Mouse (Mus musculus): ENCODE results near the gene Zfp513. TPM values are rescaled to one million over a fixed set of nuclear protein-coding genes. Genes with fewer than 3 reads are reported as not detected.

Gene Zfp513
- total RNA-seq, 2 experiments from 2014 or later = 27.1 to 27.3 TPM

GRCm38 (mm10) chr5:31183678-31184077 lies 18.4 kb downstream of the Zfp513 start:
- intact Hi-C loops (cut with DNase I) = no loop called here
- DNase-seq (ENCODE audit: low spot score in 2 of 2) = no peak

GRCm38 (mm10) chr5:31181183-31181770 lies 20.8 kb downstream of the Zfp513 start:
- intact Hi-C loops (cut with DNase I) = no loop called here
- no peak for DNase-seq (ENCODE audit: low spot score in 2 of 2)

DNA sequence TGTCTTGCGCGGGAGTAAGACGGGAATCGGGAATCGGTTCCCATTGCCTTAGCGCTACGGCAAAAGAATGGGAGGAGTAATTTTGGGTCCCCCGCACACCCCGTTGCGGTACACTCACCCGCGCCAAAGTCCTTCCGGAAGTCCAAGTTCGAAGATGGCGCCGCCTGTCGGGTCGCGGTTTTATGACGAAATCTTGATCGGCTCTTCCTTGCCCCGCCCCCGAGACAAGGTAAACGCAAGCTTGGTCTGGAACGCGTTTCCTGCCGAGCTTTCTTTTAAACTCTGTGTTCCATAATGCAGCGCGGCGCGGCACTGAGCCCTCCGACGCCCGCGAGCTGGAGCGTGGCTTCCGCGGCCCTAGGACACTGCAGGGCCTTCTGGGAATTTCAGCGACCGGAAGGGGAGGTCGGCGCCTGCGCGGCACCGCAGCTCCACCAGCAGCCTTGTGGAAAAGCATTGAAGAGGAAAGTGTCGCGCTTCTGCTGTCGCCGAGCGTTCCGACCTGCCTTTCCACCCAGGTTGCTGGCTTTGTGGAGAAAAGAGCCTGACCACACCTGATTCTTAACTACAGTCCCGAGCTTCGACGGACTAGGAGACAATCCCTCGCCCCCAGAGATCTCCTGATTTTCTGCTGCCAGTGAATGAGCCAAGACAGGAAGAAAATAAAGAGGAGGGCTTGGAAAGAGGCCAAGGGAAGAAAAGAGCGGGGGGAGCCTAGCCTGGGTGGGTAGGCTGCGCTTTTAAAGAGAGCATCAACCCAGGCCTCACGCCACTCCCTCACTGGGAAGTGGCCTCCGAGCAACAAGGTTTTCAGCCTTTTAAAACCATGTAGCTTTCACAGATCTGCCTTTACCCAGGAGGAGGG lies 22.1 kb downstream of the Zfp513 start, which contains the start of the genes Gm29609 and Gtf3c2:
Gene Gm29609 (minus strand): TSS at position 146 of the 865 bp plus-strand sequence.
Gene Gtf3c2 (minus strand): TSS at position 379 of the 865 bp plus-strand sequence.
- intact Hi-C loops (cut with DNase I) = loop anchor here (1.0 kb wide), 1 partner anchor 13 kb away; the partner anchor contains the start of genes Eif2b4 and Snx17
- peak; percentile 96 to 99 for DNase-seq (ENCODE audit: low spot score in 2 of 2)

GRCm38 (mm10) chr5:31179301-31179765 lies 22.8 kb downstream of the Zfp513 start:
- DNase-seq (ENCODE audit: low spot score in 2 of 2) = peak; percentile 28 to 52
- intact Hi-C loops (cut with DNase I) = no loop called here

- intact Hi-C loops (cut with DNase I) = no loop called here
- DNase-seq (ENCODE audit: low spot score in 2 of 2) = no peak
Observed at GRCm38 (mm10) chr5:31168630-31169029, 33.5 kb downstream of the Zfp513 start.

- intact Hi-C loops (cut with DNase I) = no loop called here
- DNase-seq (ENCODE audit: low spot score in 2 of 2) = no peak
Observed at GRCm38 (mm10) chr5:31164878-31165277, 37.2 kb downstream of the Zfp513 start.

DNA sequence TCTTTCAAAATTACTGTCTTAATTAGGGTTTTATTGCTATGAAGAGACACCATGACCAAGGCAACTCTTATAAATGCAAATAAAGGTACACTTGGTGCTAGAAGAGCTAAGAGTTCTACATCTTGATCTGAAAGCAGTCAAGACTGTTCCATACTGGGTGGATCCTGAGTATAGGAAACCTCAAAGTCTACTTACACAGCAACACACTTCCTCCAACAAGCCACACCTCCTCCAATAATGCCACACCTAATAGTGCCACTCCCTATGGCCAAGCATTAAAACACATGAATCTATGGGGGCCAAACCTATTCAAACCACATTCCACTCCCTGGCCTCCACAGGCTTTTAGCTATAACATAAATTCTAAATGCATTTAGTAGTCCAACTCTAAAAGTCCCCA lies 39.6 kb downstream of the Zfp513 start:
- DNase-seq (ENCODE audit: low spot score in 2 of 2) = no peak
- intact Hi-C loops (cut with DNase I) = no loop called here

DNA sequence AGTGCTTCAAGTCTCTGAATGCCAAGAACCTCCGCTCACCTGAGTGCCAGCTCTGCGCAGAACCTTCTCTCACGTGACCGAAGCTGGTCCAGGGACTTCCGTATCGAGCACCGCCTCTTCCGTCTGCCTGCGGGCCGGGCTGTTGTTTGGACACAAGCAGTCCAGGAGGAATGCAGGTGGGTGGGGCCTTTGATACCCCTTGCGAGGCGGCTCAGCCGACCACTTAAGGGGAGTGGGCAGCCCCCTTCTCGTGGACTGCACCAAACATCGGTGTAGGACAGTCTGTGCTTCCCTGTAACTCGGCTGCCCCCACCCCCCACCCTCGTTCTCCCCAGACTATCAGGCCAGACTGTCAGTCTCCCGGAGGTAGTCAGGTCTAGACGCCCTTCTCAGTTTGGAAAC lies 48.0 kb downstream of the Zfp513 start, which contains the start of gene Mpv17:
Gene Mpv17 (minus strand): TSS at position 100 of the 402 bp plus-strand sequence.
- peak; percentile 86 to 91 for DNase-seq (ENCODE audit: low spot score in 2 of 2)
- intact Hi-C loops (cut with DNase I) = no loop called here

DNA sequence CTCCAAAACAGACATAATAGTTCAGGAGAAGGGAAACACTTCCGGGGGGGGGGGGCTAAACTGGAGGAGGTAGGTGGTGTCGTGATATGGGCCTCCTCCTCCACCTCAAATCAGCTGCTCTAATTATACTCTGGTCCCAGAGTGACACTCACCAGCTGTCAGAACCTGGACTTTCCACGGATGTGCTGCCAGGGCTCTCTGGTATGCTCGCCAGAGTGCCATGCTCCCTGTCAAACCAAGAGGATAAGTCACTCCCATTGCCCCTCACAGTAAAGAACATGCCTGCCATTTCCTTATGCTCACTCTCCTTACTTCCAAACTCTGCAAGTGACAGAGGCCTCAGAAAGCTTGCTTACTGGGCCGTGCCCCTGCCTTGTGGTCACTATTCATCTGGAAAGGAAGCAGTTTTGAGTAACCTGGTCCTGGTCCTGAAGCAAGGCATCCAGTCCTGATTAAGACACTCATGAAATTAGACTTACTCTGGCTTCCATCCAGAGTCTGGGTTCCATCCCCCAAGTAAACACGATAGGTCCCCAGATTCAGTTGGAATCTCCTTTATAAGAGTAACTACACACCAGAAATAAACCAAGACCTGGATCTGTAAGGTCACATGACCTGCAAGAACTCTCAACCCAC lies 48.5 kb downstream of the Zfp513 start:
- intact Hi-C loops (cut with DNase I) = no loop called here
- no peak for DNase-seq (ENCODE audit: low spot score in 2 of 2)

DNA sequence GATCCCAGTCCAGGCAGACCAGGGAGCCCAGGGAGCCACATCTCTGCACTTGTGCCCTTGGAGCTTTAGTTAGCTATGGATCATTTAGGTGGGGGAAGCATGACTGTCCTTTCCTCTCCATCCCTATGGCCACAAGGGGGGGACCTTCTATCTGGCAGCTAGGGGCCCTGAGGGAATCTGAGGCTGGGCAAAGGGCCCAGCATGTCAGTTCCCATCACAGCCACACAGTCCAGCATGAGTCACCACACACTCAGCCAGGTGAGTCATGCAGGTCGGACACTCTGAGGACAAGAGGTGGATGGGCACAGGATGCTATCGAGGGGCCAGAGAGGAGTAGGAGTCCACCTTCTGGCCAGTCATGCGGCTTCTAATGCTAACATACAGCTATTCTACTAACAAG lies 50.4 kb downstream of the Zfp513 start:
- no peak for DNase-seq (ENCODE audit: low spot score in 2 of 2)
- intact Hi-C loops (cut with DNase I) = no loop called here

GRCm38 (mm10) chr5:31149781-31150180 lies 52.3 kb downstream of the Zfp513 start:
- no peak for DNase-seq (ENCODE audit: low spot score in 2 of 2)
- intact Hi-C loops (cut with DNase I) = no loop called here

Other genes with a start within 250 kb of the Zfp513 start
- gene Preb, start 241.9 kb downstream of the Zfp513 start, total RNA-seq (2021) = 100 to 1,000 TPM; 125 to 133 TPM
- under 1 TPM; 0.16 to 0.25 TPM for gene Tcf23, start 233.6 kb downstream of the Zfp513 start, total RNA-seq (2021)
- 10 to 100 TPM; 70.8 to 71.4 TPM for gene Atraid, start 154.0 kb downstream of the Zfp513 start, total RNA-seq (2021)
- 10 to 100 TPM; 12.4 to 16.7 TPM for gene Slc5a6, start 153.4 kb downstream of the Zfp513 start, total RNA-seq (2021)
- gene Cad, start 147.5 kb downstream of the Zfp513 start, total RNA-seq (2021) = 10 to 100 TPM; 17.4 to 25.5 TPM
- gene Dnajc5g, start 96.0 kb downstream of the Zfp513 start, total RNA-seq (2021) = not detected
- gene Slc30a3, start 94.1 kb downstream of the Zfp513 start, total RNA-seq (2021) = 100 to 1,000 TPM; 163 to 170 TPM
- gene Trim54, start 85.6 kb downstream of the Zfp513 start, total RNA-seq (2021) = 1 to 10 TPM; 2.5 to 4.0 TPM
- gene Ucn, start 63.5 kb downstream of the Zfp513 start, total RNA-seq (2021) = 1 to 10 TPM; 1.5 to 2.2 TPM
- gene Mpv17, start 48.1 kb downstream of the Zfp513 start, total RNA-seq (2021) = 10 to 100 TPM; 47.5 to 48.6 TPM
- 1 to 10 TPM; 3.5 to 3.8 TPM for gene Gm29609, start 22.4 kb downstream of the Zfp513 start, total RNA-seq (2021)
- 10 to 100 TPM; 53.3 to 57.8 TPM for gene Gtf3c2, start 22.2 kb downstream of the Zfp513 start, total RNA-seq (2021)
- 10 to 100 TPM; 72.2 to 75.5 TPM for gene Snx17, start 9.1 kb downstream of the Zfp513 start, total RNA-seq (2021)
- 10 to 100 TPM; 39.0 to 44.2 TPM for gene Eif2b4, start 8.9 kb downstream of the Zfp513 start, total RNA-seq (2021)
- 10 to 100 TPM; 71.3 to 72.1 TPM for gene Ppm1g, start 18.4 kb upstream of the Zfp513 start, total RNA-seq (2021)
- 10 to 100 TPM; 81.8 to 83.1 TPM for gene Nrbp1, start 38.6 kb upstream of the Zfp513 start, total RNA-seq (2021)
- gene Gm9970, start 38.9 kb upstream of the Zfp513 start, total RNA-seq (2021) = not detected
- 1 to 10 TPM; 1.3 to 2.4 TPM for gene Krtcap3, start 49.4 kb upstream of the Zfp513 start, total RNA-seq (2021)
- gene Ift172, start 88.8 kb upstream of the Zfp513 start, total RNA-seq (2021) = 10 to 100 TPM; 78.8 to 91.5 TPM
- 100 to 1,000 TPM; 134 to 158 TPM for gene Fndc4, start 93.8 kb upstream of the Zfp513 start, total RNA-seq (2021)
- gene Gckr, start 95.1 kb upstream of the Zfp513 start, total RNA-seq (2021) = not detected

Data from left cerebral cortex, postnatal 25 days (tissue).